Mouse (Mus musculus) monocyte, adult 5-6 weeks (primary cell): ENCODE measurements at regions not wholly inside any gene's neighbourhood (a gene's known extent, or its start where the extent isn't known, plus 50 kb on each side); places are given as distances from the start of the nearest gene placed in this dataset.

ENCODE experiments used
- ATAC-seq: fragments of 153-309, 156-312 bp; replicated peaks from 2 replicates; pipeline ENCODE4 v1.8.0; 2017; ENCODE audit warnings: mild to moderate bottlenecking; ENCODE audit not compliant: low TSS enrichment, insufficient number of reproducible peaks, severe bottlenecking, poor library complexity, low FRiP score

DNA sequence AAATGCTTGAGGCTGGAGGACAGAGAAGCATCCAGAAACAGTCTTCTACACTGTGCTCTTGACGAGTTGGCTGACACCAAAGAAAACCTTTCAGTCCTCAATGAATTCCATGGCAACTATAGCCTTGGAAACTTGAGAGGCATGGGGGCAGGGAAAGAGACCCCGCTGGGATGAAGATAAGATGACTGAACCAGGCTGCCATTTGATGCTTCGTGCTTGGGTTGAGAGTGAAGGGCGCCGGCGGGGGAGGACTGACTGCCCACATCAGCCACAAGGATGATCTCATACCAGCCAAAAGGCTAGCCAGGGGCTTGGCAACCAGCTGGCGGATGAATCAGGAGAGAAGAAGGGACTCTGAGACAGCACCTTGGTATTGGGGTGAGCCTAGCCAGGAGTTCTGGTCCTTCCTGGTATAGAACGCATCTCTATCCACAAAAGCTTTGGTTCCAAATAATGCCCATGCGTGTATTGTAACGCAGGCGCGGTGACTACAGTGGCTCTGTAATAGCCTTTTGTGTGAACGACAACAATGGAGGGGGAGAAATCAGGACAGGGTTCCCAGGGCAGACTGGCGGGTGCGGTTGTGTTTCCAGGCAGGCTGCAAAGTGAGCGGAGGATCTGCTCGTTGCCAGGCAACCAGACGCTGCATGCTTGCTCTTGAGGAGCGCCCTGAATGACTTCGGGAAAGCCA lies 55.0 kb upstream of the Dars start:
- ATAC-seq: no peak

DNA sequence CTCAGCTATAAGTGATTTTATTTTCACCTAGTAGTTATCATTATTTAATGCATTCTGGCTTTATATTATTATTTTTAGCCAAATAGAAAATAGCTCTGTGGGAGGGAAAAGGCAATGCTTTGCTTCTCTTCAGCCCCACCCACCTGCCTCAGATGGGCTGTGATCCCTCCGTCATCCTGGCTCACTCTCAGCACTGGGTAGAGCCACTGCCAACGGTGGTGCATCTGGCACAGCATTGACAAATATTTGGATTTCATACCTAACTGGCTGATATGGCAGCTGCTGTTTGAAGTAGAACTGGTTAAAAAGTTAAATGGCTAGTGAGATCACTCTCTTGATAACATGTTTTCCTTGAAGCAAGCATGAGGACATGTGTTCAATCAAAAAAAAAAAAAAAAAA lies 53.6 kb upstream of the Dars start:
- no peak for ATAC-seq

DNA sequence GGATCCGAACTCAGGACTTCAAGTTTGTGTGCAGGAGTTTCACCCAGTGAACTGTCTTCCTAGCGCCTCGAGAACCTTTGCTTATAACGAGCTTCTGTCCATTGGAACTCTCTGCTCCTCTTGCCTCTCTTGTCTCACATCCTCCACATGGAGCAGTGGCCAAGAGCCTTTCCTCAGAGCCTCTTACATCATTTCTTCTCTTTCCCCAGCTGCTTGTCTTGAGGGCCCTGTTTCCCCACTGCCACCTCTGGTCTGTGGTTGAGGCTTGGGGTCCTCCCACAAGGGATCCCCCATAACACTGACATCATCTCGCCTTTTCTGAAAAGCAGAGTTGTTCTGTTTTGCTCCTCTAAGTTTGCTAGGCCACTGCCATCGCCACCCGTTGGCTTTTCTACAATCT lies 51.9 kb upstream of the Dars start:
- no peak for ATAC-seq
